Mouse (Mus musculus) mouse embryonic stem cell (cell line): Measurements from ENCODE around the gene Pde5a.

ENCODE experiments used
- in situ Hi-C, 2 experiments: fragments of 300-500 bp; cut with MboI; formaldehyde crosslinking; loops; 1 replicate in 1 of 2; 3 replicates in 1 of 2; pipeline ENCODE4 v1.14.3; 2019 to 2020; ENCODE audit warnings: low sequenced_read_pairs in 2 of 2, low pct_unique_long_range_greater_than_20kb in 1 of 2, mixed read lengths in 1 of 2; ENCODE audit not compliant: unreplicated experiment in 1 of 2

Gene Pde5a

DNA sequence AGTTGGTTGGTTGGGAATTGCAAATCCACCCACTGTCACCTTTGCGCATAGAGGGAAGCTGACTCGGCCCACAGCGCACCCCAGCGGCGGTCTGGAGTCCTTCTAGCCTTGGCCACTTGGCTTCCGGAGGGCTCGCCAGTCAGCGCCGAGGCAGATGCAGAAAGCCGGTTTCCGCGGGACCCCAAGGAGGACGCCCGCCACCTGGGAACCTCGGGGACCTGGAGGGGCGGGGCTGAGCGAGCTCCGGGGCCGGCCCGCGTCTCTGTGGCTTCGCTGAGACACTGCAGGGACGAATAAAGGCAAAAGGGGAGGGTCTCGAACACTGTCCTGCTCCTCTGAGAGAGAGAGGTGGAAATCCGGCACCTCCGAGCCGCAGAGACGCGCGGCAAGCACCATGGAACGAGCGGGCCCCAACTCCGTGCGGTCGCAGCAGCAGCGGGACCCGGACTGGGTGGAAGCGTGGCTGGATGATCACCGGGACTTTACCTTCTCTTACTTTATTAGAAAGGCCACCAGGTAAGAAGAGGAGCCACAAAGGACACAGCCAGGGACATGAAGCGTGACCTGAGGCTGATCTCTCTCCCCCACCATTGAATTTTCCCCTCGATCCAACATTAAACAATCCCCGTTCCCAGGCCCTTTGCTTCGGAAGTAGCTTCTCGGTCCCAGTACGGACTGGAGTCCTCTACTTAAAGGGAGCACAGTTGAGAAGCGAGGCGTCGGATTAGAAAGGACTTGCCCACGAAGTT is at the start of gene Pde5a:
Pde5a (plus strand) TSS at position 96 of the 749 bp plus-strand sequence.
- in situ Hi-C loops: no loop called here

- in situ Hi-C loops: no loop called here
These were observed 47.9 kb upstream of the Pde5a start for GRCm38 (mm10) chr3:122680851-122681250.

GRCm38 (mm10) chr3:122682352-122682751 is 46.4 kb upstream of the Pde5a start:
- in situ Hi-C loops: no loop called here

DNA sequence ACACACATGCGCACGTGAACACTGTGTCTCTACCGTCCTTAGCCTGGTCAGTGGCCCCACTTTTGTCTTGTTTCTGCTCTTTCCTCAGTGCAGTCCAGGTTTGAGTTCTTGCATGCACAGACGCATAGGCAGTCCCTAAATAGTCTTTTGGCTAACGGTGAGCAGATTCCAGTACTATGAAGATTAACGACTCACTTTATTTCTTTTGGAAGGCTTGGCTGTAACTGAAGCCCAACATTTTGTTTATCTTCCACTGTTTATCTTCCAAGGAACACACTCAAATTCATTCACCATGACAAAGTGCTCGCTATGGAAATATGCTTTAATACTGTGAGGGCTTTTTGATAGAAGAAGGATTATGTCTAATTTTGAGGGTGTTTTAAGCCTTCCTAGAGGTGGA is 43.9 kb upstream of the Pde5a start:
- in situ Hi-C loops: no loop called here

DNA sequence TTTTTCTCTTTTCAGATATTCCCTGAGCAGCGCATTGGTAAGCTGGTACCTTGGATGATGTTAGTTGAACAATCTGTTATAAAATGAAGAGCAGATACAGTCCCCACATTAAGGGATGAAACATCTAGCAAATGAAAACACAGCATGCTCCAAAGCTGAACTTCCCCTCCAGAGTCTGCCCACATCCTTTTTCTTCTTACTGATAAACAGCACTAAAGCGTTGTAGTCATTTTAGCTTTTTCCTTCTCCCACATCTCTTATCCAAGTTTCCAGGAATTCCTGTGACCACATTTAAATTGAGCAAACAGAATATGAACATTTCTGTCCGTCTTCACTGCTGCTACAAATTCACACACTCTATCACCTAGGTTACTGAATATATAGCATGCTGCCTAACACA is 35.7 kb upstream of the Pde5a start:
- in situ Hi-C loops: no loop called here

GRCm38 (mm10) chr3:122695870-122696269 is 32.9 kb upstream of the Pde5a start:
- in situ Hi-C loops: no loop called here

- in situ Hi-C loops: no loop called here
These were observed 32.1 kb upstream of the Pde5a start for GRCm38 (mm10) chr3:122696672-122697071.

GRCm38 (mm10) chr3:122704209-122704608 is 24.5 kb upstream of the Pde5a start:
- in situ Hi-C loops: no loop called here

GRCm38 (mm10) chr3:122705246-122705645 is 23.5 kb upstream of the Pde5a start:
- in situ Hi-C loops: no loop called here

DNA sequence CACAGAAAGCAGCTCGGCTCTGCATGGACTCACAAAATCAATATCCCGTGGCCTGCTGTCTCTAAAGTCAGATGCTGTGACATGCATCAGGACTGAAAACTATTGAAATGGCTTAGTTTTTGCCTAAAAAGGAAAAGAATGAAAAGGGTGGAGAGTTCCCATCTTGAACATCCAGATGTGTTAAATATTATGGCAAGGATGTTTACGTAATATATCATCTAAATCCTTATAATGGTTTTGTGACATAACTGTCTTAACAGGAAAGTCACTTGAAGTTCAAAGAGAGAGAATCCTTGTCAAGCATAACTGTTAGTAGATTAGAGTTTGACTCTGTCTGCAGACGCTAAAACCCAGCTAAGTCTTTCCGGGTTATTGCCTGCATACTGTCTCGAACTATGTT is 20.3 kb upstream of the Pde5a start:
- in situ Hi-C loops: no loop called here

DNA sequence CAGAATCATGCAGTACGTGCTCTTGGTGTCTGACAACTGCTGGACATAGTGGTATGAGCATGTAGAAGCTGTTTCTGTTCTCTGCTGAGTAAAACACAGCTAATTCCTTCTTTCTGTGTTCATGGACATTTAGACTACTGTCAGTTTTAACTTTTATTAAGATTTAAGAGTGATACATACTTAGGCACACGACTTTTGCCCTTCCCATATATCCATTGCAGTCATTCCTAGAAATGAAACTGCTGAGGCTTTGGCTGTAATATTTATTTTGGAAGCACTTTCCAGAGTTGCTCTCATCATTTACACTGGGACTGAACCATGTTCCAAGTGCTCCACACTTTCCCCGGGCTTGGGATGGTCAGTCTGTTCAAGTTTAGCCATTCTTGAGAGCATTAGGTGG is 18.6 kb upstream of the Pde5a start:
- in situ Hi-C loops: no loop called here

DNA sequence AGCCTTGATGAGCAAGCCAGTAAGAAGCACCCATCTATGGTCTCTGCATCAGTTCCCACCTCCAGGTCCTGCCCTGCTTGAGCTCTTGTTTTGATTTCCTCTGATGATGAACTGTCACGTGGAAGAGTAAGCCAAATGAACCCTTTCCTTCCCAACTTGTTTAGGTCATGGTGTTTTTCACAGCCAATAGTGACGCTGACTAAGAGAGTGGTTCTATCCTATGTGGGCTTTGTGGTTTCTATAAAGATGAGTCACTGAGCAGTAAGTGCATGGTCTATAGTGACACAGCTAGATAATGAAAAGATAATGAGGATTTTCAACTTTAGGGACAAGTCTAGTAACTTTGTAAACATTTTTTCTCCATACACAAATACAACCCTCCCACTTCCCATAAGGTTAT is 10.1 kb upstream of the Pde5a start:
- in situ Hi-C loops: no loop called here

- in situ Hi-C loops: no loop called here
These were observed 7.2 kb upstream of the Pde5a start for GRCm38 (mm10) chr3:122721522-122721921.

DNA sequence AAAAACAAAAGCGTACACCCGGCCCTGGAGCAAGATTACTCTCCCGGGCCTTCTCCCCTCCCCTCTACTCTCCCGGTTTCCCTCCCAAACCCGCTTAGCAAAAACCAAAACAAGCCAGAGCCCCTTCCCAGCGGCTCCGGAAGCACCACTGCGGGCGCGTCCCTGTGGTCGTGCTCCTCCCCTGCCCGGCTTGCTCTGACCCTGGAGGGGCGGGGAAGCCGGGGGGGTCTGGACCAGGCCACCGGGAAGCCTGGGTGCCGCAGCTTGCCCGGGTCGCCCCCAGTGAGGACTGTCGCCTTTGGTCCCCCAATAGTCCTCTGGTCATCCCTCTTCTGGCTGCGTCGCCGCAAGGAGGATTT is 833 bp downstream of the Pde5a start:
- in situ Hi-C loops: no loop called here

DNA sequence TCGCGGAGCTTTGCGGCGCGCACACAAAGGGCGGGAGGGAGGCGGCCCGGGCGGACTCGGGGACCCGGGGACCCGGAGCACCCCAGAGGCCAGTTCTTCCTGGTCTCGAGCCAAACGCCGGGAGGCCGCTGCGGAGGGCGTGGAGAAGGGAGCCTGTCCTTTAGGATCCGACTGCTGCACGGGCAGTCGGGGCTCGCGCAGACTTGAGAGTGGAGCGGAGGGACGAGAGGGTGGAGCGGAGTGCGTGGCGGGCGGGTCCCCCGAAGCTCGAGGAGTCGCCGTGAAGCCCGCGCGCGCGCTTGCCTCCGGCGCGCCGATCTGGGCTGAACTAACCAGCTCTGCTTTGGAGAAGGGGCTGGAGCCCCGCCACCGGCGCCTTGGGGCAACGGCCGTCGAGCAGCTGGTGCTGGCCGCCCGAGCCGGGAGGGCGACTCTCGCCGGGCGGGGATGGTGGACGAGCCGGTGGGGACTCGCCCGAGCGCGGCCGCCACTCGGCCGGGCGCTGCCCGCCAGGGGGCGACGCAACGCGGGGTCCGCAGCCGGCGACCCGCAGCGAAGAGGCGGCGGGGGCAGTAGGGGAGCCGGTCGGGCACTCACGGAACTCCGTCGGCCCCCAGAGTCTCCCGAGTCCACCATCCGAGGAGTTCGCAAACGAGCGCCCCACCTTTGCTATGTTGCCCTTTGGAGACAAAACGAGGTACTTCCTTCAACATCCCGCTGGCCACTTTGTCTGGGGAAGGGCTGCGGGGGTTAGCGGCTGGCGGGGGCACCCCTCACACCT is 1.4 kb downstream of the Pde5a start:
- in situ Hi-C loops: no loop called here

GRCm38 (mm10) chr3:122730741-122731235 is 2.0 kb downstream of the Pde5a start:
- in situ Hi-C loops: no loop called here

GRCm38 (mm10) chr3:122733806-122734205 is 5.1 kb downstream of the Pde5a start:
- in situ Hi-C loops: no loop called here

DNA sequence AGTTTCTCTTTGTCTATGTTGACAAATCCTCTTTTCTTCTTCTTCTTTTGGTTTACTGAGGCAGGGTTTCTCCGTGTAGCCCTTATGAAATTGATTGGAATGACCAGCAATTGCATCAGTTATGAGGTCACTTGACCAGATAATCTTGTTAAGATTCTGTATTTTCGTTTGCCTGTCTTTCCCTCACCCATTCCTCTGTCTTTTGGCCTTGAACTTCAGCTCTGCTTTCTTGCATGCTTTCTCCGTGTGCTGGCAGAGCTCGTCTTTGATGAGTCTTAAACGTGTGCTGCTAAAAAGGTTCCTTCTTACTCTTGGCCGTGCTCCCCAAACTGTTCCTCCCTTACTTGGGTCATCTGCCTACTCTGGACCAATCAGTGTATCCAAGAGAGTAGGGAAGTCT is 5.6 kb downstream of the Pde5a start:
- in situ Hi-C loops: no loop called here

DNA sequence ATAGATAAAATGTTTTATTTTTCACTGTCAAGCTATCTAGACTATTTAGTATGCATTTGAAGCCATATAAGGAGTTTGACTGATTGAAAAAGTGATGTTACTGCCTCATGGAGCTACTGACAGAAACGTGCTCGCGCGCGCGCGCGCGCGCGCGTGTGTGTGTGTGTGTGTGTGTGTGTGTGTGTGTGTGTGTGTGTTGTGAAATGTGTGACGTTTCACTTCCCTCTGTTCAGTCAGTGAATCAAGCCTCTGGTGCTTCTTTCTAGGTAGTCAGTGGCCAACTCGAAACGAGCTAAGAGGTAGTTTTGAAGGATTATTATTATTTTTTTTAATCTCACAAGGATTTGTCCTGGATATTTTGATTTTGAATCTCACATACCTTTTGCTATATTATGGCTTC is 10.7 kb downstream of the Pde5a start:
- in situ Hi-C loops: no loop called here

GRCm38 (mm10) chr3:122744265-122744664 is 15.5 kb downstream of the Pde5a start:
- in situ Hi-C loops: no loop called here
